Mouse (Mus musculus) testis, adult 2 months (tissue): ENCODE data around the gene Atxn2. TPM values are rescaled to one million over a fixed set of nuclear protein-coding genes. Genes with fewer than 3 reads are reported as not detected.

Experiments used
- H3K27ac ChIP-seq: fragments of 200-500 bp; 2 replicates; pipeline ENCODE4 v1.5.1; 2012; ENCODE audit warnings: low read depth, low read length; ENCODE audit not compliant: control insufficient read depth, insufficient read depth
- H3K27me3 ChIP-seq: fragments of 200-500 bp; 2 replicates; pipeline ENCODE4 v1.6.1; 2012; ENCODE audit warnings: mild to moderate bottlenecking, low read length, moderate library complexity; ENCODE audit not compliant: control insufficient read depth, insufficient read depth
- H3K36me3 ChIP-seq: fragments of 200-500 bp; 2 replicates; pipeline ENCODE4 v1.6.1; 2012; ENCODE audit warnings: mild to moderate bottlenecking, low read length; ENCODE audit not compliant: control insufficient read depth, insufficient read depth
- H3K4me1 ChIP-seq: fragments of 200-500 bp; 2 replicates; pipeline ENCODE4 v1.6.1; 2012; ENCODE audit warnings: low read length; ENCODE audit not compliant: control insufficient read depth, insufficient read depth
- H3K4me3 ChIP-seq: fragments of 200-500 bp; 2 replicates; pipeline ENCODE4 v1.5.1; 2012; ENCODE audit warnings: low read depth, mild to moderate bottlenecking, low read length, moderate library complexity, mixed read lengths; ENCODE audit not compliant: control insufficient read depth
- CTCF ChIP-seq: fragments of 200-500 bp; IDR thresholded peaks from 2 replicates; pipeline ENCODE4 v1.5.1; 2012; ENCODE audit warnings: low read depth, mild to moderate bottlenecking, inconsistent platforms, low read length, moderate library complexity; ENCODE audit not compliant: control insufficient read depth, insufficient read depth, insufficient replicate concordance
- POLR2A ChIP-seq: fragments of 200-500 bp; IDR thresholded peaks from 2 replicates; pipeline ENCODE4 v1.6.1; 2012; ENCODE audit warnings: low read depth, mild to moderate bottlenecking, inconsistent platforms, low read length, moderate library complexity; ENCODE audit not compliant: control insufficient read depth
- polyA plus RNA-seq: library from polyadenylated mRNA; depleted of rRNA; stranded (reverse); fragments of >200 nt; gene quantifications from 2 replicates; pipeline ENCODE4 v1.2.3, GENCODE M21; 2012

The Atxn2 gene
- polyA plus RNA-seq, 1 experiment = 166 TPM

- TF ChIP-seq CTCF (no peak; the same call in 1 of the 2 replicates), POLR2A (no peak)
- Histone ChIP-seq H3K4me1 (no peaks in the 10 kb centered on the region), H3K4me3 (no peak overlapping the region), H3K27ac (no peak overlapping the region), H3K27me3 (no peaks in the 10 kb centered on the region), H3K36me3 (peaks cover 1% of the 10 kb centered on the region; the same call in 1 of the 2 replicates)
Measured at GRCm38 (mm10) chr5:121783862-121784500, 72.8 kb downstream of the Atxn2 start.

GRCm38 (mm10) chr5:121791026-121791425 is 79.9 kb downstream of the Atxn2 start:
- no peaks in the 10 kb centered on the region for H3K27me3 ChIP-seq
- TF ChIP-seq POLR2A (no peak), CTCF (no peak)
- peaks cover 1% of the 10 kb centered on the region for H3K36me3 ChIP-seq

GRCm38 (mm10) chr5:121795800-121796199 is 84.7 kb downstream of the Atxn2 start:
- Histone ChIP-seq H3K4me3 (no peak overlapping the region), H3K36me3 (no peaks in the 10 kb centered on the region; the same call in none of the 2 replicates), H3K27ac (no peak overlapping the region), H3K27me3 (no peaks in the 10 kb centered on the region), H3K4me1 (no peaks in the 10 kb centered on the region)
- no peak for TF ChIP-seq CTCF
- no peak for TF ChIP-seq POLR2A

More at GRCm38 (mm10) chr5:121791026-121791425, 79.9 kb downstream of the Atxn2 start:
- H3K4me3 ChIP-seq = no peak overlapping the region
- no peaks in the 10 kb centered on the region for H3K4me1 ChIP-seq
- no peak overlapping the region for H3K27ac ChIP-seq

GRCm38 (mm10) chr5:121798447-121798846 is 87.3 kb downstream of the Atxn2 start:
- Histone ChIP-seq H3K27me3 (no peaks in the 10 kb centered on the region), H3K27ac (no peak overlapping the region), H3K36me3 (peaks cover 1% of the 10 kb centered on the region), H3K4me3 (no peak overlapping the region), H3K4me1 (no peaks in the 10 kb centered on the region)
- TF ChIP-seq POLR2A (no peak), CTCF (no peak)

- Histone ChIP-seq H3K27ac (no peak overlapping the region), H3K4me1 (no peaks in the 10 kb centered on the region), H3K4me3 (no peak overlapping the region), H3K27me3 (no peaks in the 10 kb centered on the region), H3K36me3 (peaks cover 4% of the 10 kb centered on the region; the same call in 1 of the 2 replicates)
- TF ChIP-seq CTCF = no peak
- TF ChIP-seq POLR2A = no peak
Measured at GRCm38 (mm10) chr5:121807186-121807585, 96.0 kb downstream of the Atxn2 start.

- TF ChIP-seq CTCF (no peak), POLR2A (no peak)
- no peak overlapping the region for H3K27ac ChIP-seq
- no peaks in the 10 kb centered on the region for H3K4me1 ChIP-seq
- H3K27me3 ChIP-seq = no peaks in the 10 kb centered on the region
- H3K36me3 ChIP-seq = peaks cover 4% of the 10 kb centered on the region; the same call in 1 of the 2 replicates
- no peak overlapping the region for H3K4me3 ChIP-seq
Measured at GRCm38 (mm10) chr5:121808202-121808601, 97.1 kb downstream of the Atxn2 start.

GRCm38 (mm10) chr5:121809667-121810224 is 98.6 kb downstream of the Atxn2 start:
- H3K4me1 ChIP-seq = no peaks in the 10 kb centered on the region
- H3K27ac ChIP-seq = no peak overlapping the region
- no peaks in the 10 kb centered on the region for H3K27me3 ChIP-seq
- peaks cover 2% of the 10 kb centered on the region; the same call in 1 of the 2 replicates for H3K36me3 ChIP-seq
- no peak overlapping the region for H3K4me3 ChIP-seq
- no peak for TF ChIP-seq CTCF
- no peak for TF ChIP-seq POLR2A

- peaks cover 2% of the 10 kb centered on the region; the same call in 1 of the 2 replicates for H3K36me3 ChIP-seq
- H3K4me3 ChIP-seq = no peak overlapping the region
- no peaks in the 10 kb centered on the region for H3K4me1 ChIP-seq
- no peaks in the 10 kb centered on the region for H3K27me3 ChIP-seq
- no peak overlapping the region for H3K27ac ChIP-seq
- TF ChIP-seq POLR2A (no peak), CTCF (no peak)
Measured at GRCm38 (mm10) chr5:121810331-121811151, 99.4 kb downstream of the Atxn2 start.
